ENCODE assay signal across 8 mouse cellular contexts in genomic region chr11:95106440-95107236, GRCm38 (mm10). TPM values are rescaled to one million over a fixed set of nuclear protein-coding genes. Genes with fewer than 3 reads are reported as not detected.
DNase-seq lines count a peak whose midpoint lies in the region; ATAC-seq lines count a peak whose summit lies in the region.

No protein-coding gene starts in this region.

- H3K27me3 ChIP-seq in hindbrain, embryonic 12.5 days = peaks cover 20% of the 10 kb centered on the region

- peak; percentile 91 for DNase-seq in ZHBTc4 (ENCODE audit: low read depth, low spot score)
- DNase-seq in cerebellum, adult 9-10 months = peak; percentile 94
- DNase-seq in frontal cortex, postnatal 10 days (ENCODE audit: low spot score in 2 of 2) = peak; percentile 40 to 71
- peak; percentile 87 to 90 for DNase-seq in layer of hippocampus, postnatal 10 days (ENCODE audit: low spot score in 2 of 2)
- peak; percentile 81 for DNase-seq in right cerebral cortex, postnatal 14 days

- H3K9ac ChIP-seq in hindbrain, embryonic 12.5 days = no peak overlapping the region

- ATAC-seq in hindbrain, embryonic 12.5 days (ENCODE audit: low FRiP score) = 0 out of 2 replicates have a peak, but pooled peaks have one; percentile 43
- ATAC-seq in megakaryocyte, adult 5-6 weeks (ENCODE audit: poor library complexity, severe bottlenecking) = peak; percentile 77
- no peak for ATAC-seq in inflammation-experienced regulatory T-cells, adult 6 months

- H3K9me3 ChIP-seq in hindbrain, embryonic 12.5 days (replicated peaks) = no peaks in the 10 kb centered on the region

- 32% methylated on average over 23 of the region's 23 CpGs for WGBS in hindbrain, embryonic 12.5 days

- H3K4me1 ChIP-seq in hindbrain, embryonic 12.5 days = peaks cover 14% of the 10 kb centered on the region

- H3K4me2 ChIP-seq in hindbrain, embryonic 12.5 days (replicated peaks) = 0 out of 2 replicates have a peak overlapping the region, but pooled peaks have one; percentile 13

- no peak overlapping the region for H3K4me3 ChIP-seq in hindbrain, embryonic 12.5 days

- no peaks in the 10 kb centered on the region for H3K36me3 ChIP-seq in hindbrain, embryonic 12.5 days

- no peak overlapping the region for H3K27ac ChIP-seq in hindbrain, embryonic 12.5 days

RNA-seq across cellular contexts. Expression of gene Dlx3, which starts 13.3 kb away (rescaled TPM):
- 4.7 and 7.3 TPM in 2 replicates for polyA plus RNA-seq in hindbrain, embryonic 12.5 days (2016; fragmentation: Nextera tagmentation; extraction: Ambion mirVana)
- total RNA-seq in layer of hippocampus, postnatal 10 days (2021) = not detected
- 0.04 TPM in 1 of 2 replicates, not detected in the other for total RNA-seq in megakaryocyte, adult 5-6 weeks (2015)
- not detected in 2 replicates for total RNA-seq in megakaryocyte, adult 5-6 weeks (2017)
- polyA plus RNA-seq in inflammation-experienced regulatory T-cells, adult 6 months (2017; shearing (Covaris generic)) = not detected

RNA-seq across cellular contexts. Expression of gene Itga3, which starts 30.0 kb away (rescaled TPM):
- 8.0 and 9.0 TPM in 2 replicates for polyA plus RNA-seq in hindbrain, embryonic 12.5 days (2016; fragmentation: Nextera tagmentation; extraction: Ambion mirVana)
- 10 to 100 TPM; 16.4 to 18.9 TPM for total RNA-seq in layer of hippocampus, postnatal 10 days (2021)
- total RNA-seq in megakaryocyte, adult 5-6 weeks (2015) = 0.09 TPM in 1 of 2 replicates, not detected in the other
- 0.24 TPM in 1 of 2 replicates, not detected in the other for total RNA-seq in megakaryocyte, adult 5-6 weeks (2017)
- 1 to 10 TPM in 2 of 3 experiments, under 1 TPM in 1; 0.93 to 2.2 (median 1.0) TPM for polyA plus RNA-seq in inflammation-experienced regulatory T-cells, adult 6 months (2017; shearing (Covaris generic))

RNA-seq across cellular contexts. Expression of gene Dlx4, which starts 39.4 kb away (rescaled TPM):
- 0.21 and 1.2 TPM in 2 replicates for polyA plus RNA-seq in hindbrain, embryonic 12.5 days (2016; fragmentation: Nextera tagmentation; extraction: Ambion mirVana)
- total RNA-seq in layer of hippocampus, postnatal 10 days (2021) = under 1 TPM in 1 of 2 experiments, not detected in 1; 0.23 TPM
- not detected in 2 replicates for total RNA-seq in megakaryocyte, adult 5-6 weeks (2015)
- not detected in 2 replicates for total RNA-seq in megakaryocyte, adult 5-6 weeks (2017)
- not detected for polyA plus RNA-seq in inflammation-experienced regulatory T-cells, adult 6 months (2017; shearing (Covaris generic))

Comparison
In these comparisons a context has a peak if more than half of its experiments do, and no peak if none do; other contexts are left out.
1. RNA of gene Itga3, which starts 30.0 kb away (total RNA-seq): 16.4 to 18.9 TPM in layer of hippocampus, postnatal 10 days; 0.09 to 0.24 TPM in megakaryocyte, adult 5-6 weeks; every median in the first group is over 10 times any median in the second.
2. Peak in every context shown above with its lines, with median percentiles within 50 percentile points of each other: DNase-seq.